Mouse (Mus musculus) midbrain, embryonic 11.5 days (tissue): ENCODE results near the gene Grm1. TPM values are rescaled to one million over a fixed set of nuclear protein-coding genes. Genes with fewer than 3 reads are reported as not detected.

Experiments used
- ATAC-seq: fragments of 200-750 bp; cut with Nextera tagmentation; 2 replicates; pipeline ENCODE4 v1.8.0; 2017; ENCODE audit warnings: moderate TSS enrichment, moderate library complexity; ENCODE audit not compliant: low FRiP score
- DNase-seq: peaks from one replicate; pipeline ENCODE4 v3.0.0; 2015; ENCODE audit warnings: low spot score; ENCODE audit errors: missing footprints
- H3K27ac ChIP-seq: fragments of 300-500 bp; sonication (generic); 2 replicates; pipeline ENCODE4 v1.5.1; 2014; ENCODE audit warnings: low read depth, low read length
- H3K27me3 ChIP-seq: fragments of 300-500 bp; sonication (generic); 2 replicates; pipeline ENCODE4 v1.6.1; 2014; ENCODE audit warnings: mild to moderate bottlenecking, low read length, moderate library complexity, mixed read lengths; ENCODE audit not compliant: control insufficient read depth, insufficient read depth
- H3K36me3 ChIP-seq: fragments of 300-500 bp; sonication (generic); 2 replicates; pipeline ENCODE4 v1.6.1; 2014; ENCODE audit warnings: mild to moderate bottlenecking, low read length, moderate library complexity, mixed read lengths; ENCODE audit not compliant: control insufficient read depth, insufficient read depth
- H3K4me1 ChIP-seq: fragments of 300-500 bp; sonication (generic); 2 replicates; pipeline ENCODE4 v1.6.1; 2014; ENCODE audit warnings: low read length; ENCODE audit not compliant: control insufficient read depth, insufficient read depth
- H3K4me2 ChIP-seq: fragments of 300-500 bp; sonication (generic); 2 replicates; pipeline ENCODE4 v1.6.1; 2014; ENCODE audit warnings: mild to moderate bottlenecking, moderate library complexity
- H3K4me3 ChIP-seq: fragments of 300-500 bp; sonication (generic); 2 replicates; pipeline ENCODE4 v1.5.1; 2014; ENCODE audit warnings: low read depth, low read length
- H3K9ac ChIP-seq: fragments of 300-500 bp; sonication (generic); 2 replicates; pipeline ENCODE4 v1.6.1; 2014; ENCODE audit warnings: low read length
- H3K9me3 ChIP-seq: fragments of 300-500 bp; sonication (generic); 2 replicates; pipeline ENCODE4 v1.6.1; 2016; ENCODE audit warnings: low read length; ENCODE audit not compliant: control insufficient read depth
- WGBS: fragments of 180-500 bp; shearing (Covaris S2); extraction: QIAGEN DNeasy Blood & Tissue Kit; methylation state at CpG from one replicate; pipeline ENCODE4 v1.1.7; 2014; 5-methylcytosine and 5-hydroxymethylcytosine counted together
- polyA plus RNA-seq: library from polyadenylated mRNA; unstranded; fragments of >200 nt; fragmentation: Nextera tagmentation; extraction: Ambion mirVana; gene quantifications from 2 replicates; pipeline ENCODE4 v1.2.1, GENCODE M21; 2014

Grm1 gene
- polyA plus RNA-seq, 1 experiment from 2014 or later, result 0.36 TPM

GRCm38 (mm10) chr10:10774827-10775226 lies 307.3 kb downstream of the Grm1 start:
- Histone ChIP-seq H3K27me3 (no peaks in the 10 kb centered on the region), H3K9ac (no peak overlapping the region), H3K9me3 (no peaks in the 10 kb centered on the region), H3K4me2 (no peak overlapping the region), H3K27ac (no peak overlapping the region), H3K36me3 (no peaks in the 10 kb centered on the region), H3K4me1 (no peaks in the 10 kb centered on the region), H3K4me3 (no peak overlapping the region)
- 76% methylated on average over 1 of the region's 1 CpGs for WGBS
- DNase-seq (no peak), ATAC-seq (no peak)

GRCm38 (mm10) chr10:10763015-10763414 lies 319.1 kb downstream of the Grm1 start:
- Histone ChIP-seq H3K27me3 (no peaks in the 10 kb centered on the region), H3K36me3 (no peaks in the 10 kb centered on the region), H3K9me3 (no peaks in the 10 kb centered on the region), H3K4me3 (no peak overlapping the region), H3K9ac (no peak overlapping the region), H3K4me1 (no peaks in the 10 kb centered on the region), H3K4me2 (no peak overlapping the region), H3K27ac (no peak overlapping the region)
- 89% methylated on average over 4 of the region's 4 CpGs for WGBS
- ATAC-seq, result no peak
- no peak for DNase-seq

GRCm38 (mm10) chr10:10761274-10761673 lies 320.9 kb downstream of the Grm1 start:
- Histone ChIP-seq H3K9ac (no peak overlapping the region), H3K36me3 (no peaks in the 10 kb centered on the region), H3K27me3 (no peaks in the 10 kb centered on the region), H3K4me3 (no peak overlapping the region), H3K27ac (no peak overlapping the region), H3K9me3 (no peaks in the 10 kb centered on the region), H3K4me1 (no peaks in the 10 kb centered on the region), H3K4me2 (no peak overlapping the region)
- no peak for DNase-seq
- ATAC-seq, result no peak
- WGBS, result 76% methylated on average over 1 of the region's 1 CpGs

- Histone ChIP-seq H3K4me2 (no peak overlapping the region), H3K27ac (no peak overlapping the region), H3K36me3 (no peaks in the 10 kb centered on the region), H3K4me1 (no peaks in the 10 kb centered on the region), H3K9ac (no peak overlapping the region), H3K27me3 (no peaks in the 10 kb centered on the region), H3K9me3 (no peaks in the 10 kb centered on the region), H3K4me3 (no peak overlapping the region)
- ATAC-seq (no peak), DNase-seq (no peak)
- 89% methylated on average over 2 of the region's 2 CpGs for WGBS
Observed at GRCm38 (mm10) chr10:10760801-10761200, 321.4 kb downstream of the Grm1 start.

- H3K36me3 ChIP-seq, result no peaks in the 10 kb centered on the region
- H3K4me1 ChIP-seq, result no peaks in the 10 kb centered on the region
- ATAC-seq (no peak), DNase-seq (no peak)
- no peak overlapping the region for H3K9ac ChIP-seq
- WGBS, result 89% methylated on average over 1 of the region's 1 CpGs
- H3K4me2 ChIP-seq, result no peak overlapping the region
- no peaks in the 10 kb centered on the region for H3K27me3 ChIP-seq
- H3K4me3 ChIP-seq, result no peak overlapping the region
- H3K9me3 ChIP-seq, result no peaks in the 10 kb centered on the region
- H3K27ac ChIP-seq, result no peak overlapping the region
Observed at GRCm38 (mm10) chr10:10751033-10751432, 331.1 kb downstream of the Grm1 start.

- 65% methylated on average over 1 of the region's 1 CpGs for WGBS
- Histone ChIP-seq H3K9me3 (no peaks in the 10 kb centered on the region), H3K27ac (no peak overlapping the region), H3K4me1 (no peaks in the 10 kb centered on the region), H3K27me3 (no peaks in the 10 kb centered on the region), H3K9ac (no peak overlapping the region), H3K4me3 (no peak overlapping the region), H3K36me3 (no peaks in the 10 kb centered on the region), H3K4me2 (no peak overlapping the region)
- ATAC-seq (no peak), DNase-seq (no peak)
Observed at GRCm38 (mm10) chr10:10744097-10744496, 338.1 kb downstream of the Grm1 start.

- Histone ChIP-seq H3K27me3 (no peaks in the 10 kb centered on the region), H3K36me3 (no peaks in the 10 kb centered on the region), H3K4me2 (no peak overlapping the region), H3K9ac (no peak overlapping the region), H3K27ac (no peak overlapping the region), H3K4me1 (no peaks in the 10 kb centered on the region), H3K9me3 (no peaks in the 10 kb centered on the region), H3K4me3 (no peak overlapping the region)
- DNase-seq (no peak), ATAC-seq (no peak)
- WGBS, result 95% methylated on average over 2 of the region's 2 CpGs
Observed at GRCm38 (mm10) chr10:10742172-10742571, 340.0 kb downstream of the Grm1 start.

- Histone ChIP-seq H3K27ac (no peak overlapping the region), H3K9me3 (no peaks in the 10 kb centered on the region), H3K9ac (no peak overlapping the region), H3K27me3 (no peaks in the 10 kb centered on the region), H3K4me1 (no peaks in the 10 kb centered on the region), H3K36me3 (no peaks in the 10 kb centered on the region), H3K4me2 (no peak overlapping the region), H3K4me3 (no peak overlapping the region)
- ATAC-seq (no peak), DNase-seq (no peak)
- WGBS, result 95% methylated on average over 5 of the region's 5 CpGs
Observed at GRCm38 (mm10) chr10:10741314-10741713, 340.8 kb downstream of the Grm1 start.

GRCm38 (mm10) chr10:10740729-10741128 lies 341.4 kb downstream of the Grm1 start:
- Histone ChIP-seq H3K4me2 (no peak overlapping the region), H3K4me3 (no peak overlapping the region), H3K27ac (no peak overlapping the region), H3K4me1 (no peaks in the 10 kb centered on the region), H3K27me3 (no peaks in the 10 kb centered on the region), H3K9ac (no peak overlapping the region), H3K36me3 (no peaks in the 10 kb centered on the region), H3K9me3 (no peaks in the 10 kb centered on the region)
- WGBS, result 81% methylated on average over 3 of the region's 3 CpGs
- ATAC-seq (no peak), DNase-seq (no peak)
